Mouse (Mus musculus): ENCODE measurements around the gene Gm7579. TPM values are rescaled to one million over a fixed set of nuclear protein-coding genes. Genes with fewer than 3 reads are reported as not detected.
"Not testable (repeated sequence)": the region's sequence is repeated elsewhere in the genome, so short reads cannot be mapped to it uniquely, and the experiment has no call there.

Gm7579 gene
- not detected for total RNA-seq (2021)
- long read RNA-seq, experiment 1 = 0 reads
- long read RNA-seq, experiment 2 = 0 reads

- no peak for DNase-seq
These were observed at the start of gene Gm7579 for GRCm38 (mm10) chr7:142211559-142211958. Gene Gm7579 (plus strand): TSS chr7:142211859.

GRCm38 (mm10) chr7:142165639-142166038 is 46.0 kb upstream of the Gm7579 start, which contains the start of gene Gm4553:
Gene Gm4553 (minus strand): TSS chr7:142165739.
- not testable (repeated sequence) for DNase-seq

- no peak for DNase-seq
These were observed 41.8 kb upstream of the Gm7579 start for GRCm38 (mm10) chr7:142169836-142170235.

- DNase-seq = not testable (repeated sequence)
These were observed 35.8 kb upstream of the Gm7579 start, which contains the start of gene Krtap5-2 for GRCm38 (mm10) chr7:142175905-142176304. Gene Krtap5-2 (minus strand): TSS chr7:142176005.

- DNase-seq = no peak
These were observed 33.0 kb upstream of the Gm7579 start for GRCm38 (mm10) chr7:142178685-142179084.

- no peak for DNase-seq
These were observed 30.6 kb upstream of the Gm7579 start for GRCm38 (mm10) chr7:142181021-142181420.

- no peak for DNase-seq
These were observed 23.5 kb upstream of the Gm7579 start for GRCm38 (mm10) chr7:142188156-142188555.

GRCm38 (mm10) chr7:142190289-142190688 is 21.4 kb upstream of the Gm7579 start, which contains the start of gene Gm10153:
Gene Gm10153 (minus strand): TSS chr7:142190389.
- DNase-seq = no peak

GRCm38 (mm10) chr7:142198748-142199147 is 12.9 kb upstream of the Gm7579 start:
- no peak for DNase-seq

GRCm38 (mm10) chr7:142201064-142201463 is 10.6 kb upstream of the Gm7579 start, which contains the start of gene Krtap5-3:
Gene Krtap5-3 (plus strand): TSS chr7:142201364.
- DNase-seq = no peak

GRCm38 (mm10) chr7:142205488-142205887 is 6.2 kb upstream of the Gm7579 start:
- no peak for DNase-seq

- not testable (repeated sequence) for DNase-seq
These were observed 4.8 kb upstream of the Gm7579 start for GRCm38 (mm10) chr7:142206891-142207290.

- not testable (repeated sequence) for DNase-seq
These were observed 477 bp downstream of the Gm7579 start for GRCm38 (mm10) chr7:142212136-142212535.

GRCm38 (mm10) chr7:142224518-142224917 is 12.9 kb downstream of the Gm7579 start:
- DNase-seq = no peak

GRCm38 (mm10) chr7:142229871-142230270 is 18.2 kb downstream of the Gm7579 start, which contains the start of gene Krtap5-5:
Gene Krtap5-5 (minus strand): TSS chr7:142229971.
- DNase-seq = not testable (repeated sequence)

GRCm38 (mm10) chr7:142231540-142231939 is 19.9 kb downstream of the Gm7579 start:
- DNase-seq = no peak

GRCm38 (mm10) chr7:142240978-142241377 is 29.3 kb downstream of the Gm7579 start, which contains the start of gene Gm40460:
Gene Gm40460 (minus strand): TSS chr7:142241078.
- no peak for DNase-seq

GRCm38 (mm10) chr7:142249824-142250223 is 38.2 kb downstream of the Gm7579 start:
- peak; percentile 10 for DNase-seq

- peak; percentile 32 for DNase-seq
These were observed 43.9 kb downstream of the Gm7579 start for GRCm38 (mm10) chr7:142255517-142255916.

- not testable (repeated sequence) for DNase-seq
These were observed 46.6 kb downstream of the Gm7579 start, which contains the start of gene Gm2431 for GRCm38 (mm10) chr7:142258254-142258653. Gene Gm2431 (minus strand): TSS chr7:142258354.

Data from gastrocnemius, postnatal 10 days (tissue).